Mouse (Mus musculus): ENCODE measurements around the gene Rhoh.

- TF ChIP-seq CTCF (IDR thresholded peaks at IDR 0.05; ENCODE audit: extremely low read depth, insufficient read length, insufficient replicate concordance, low read depth, low read length) (no peak), POLR2A (IDR thresholded peaks at IDR 0.05; ENCODE audit: low read depth, low read length) (no peak)
Measured at GRCm38 (mm10) chr5:65863349-65863749, 2.3 kb downstream of the Rhoh start.
